Mouse (Mus musculus): Measurements from ENCODE around the gene Zpr1.

The Zpr1 gene

GRCm38 (mm10) chr9:46272677-46273454 lies at the start of gene Zpr1:
Gene Zpr1 (plus strand): TSS chr9:46273064.
- peak; percentile 99 for DNase-seq (ENCODE audit: low read depth)

DNA sequence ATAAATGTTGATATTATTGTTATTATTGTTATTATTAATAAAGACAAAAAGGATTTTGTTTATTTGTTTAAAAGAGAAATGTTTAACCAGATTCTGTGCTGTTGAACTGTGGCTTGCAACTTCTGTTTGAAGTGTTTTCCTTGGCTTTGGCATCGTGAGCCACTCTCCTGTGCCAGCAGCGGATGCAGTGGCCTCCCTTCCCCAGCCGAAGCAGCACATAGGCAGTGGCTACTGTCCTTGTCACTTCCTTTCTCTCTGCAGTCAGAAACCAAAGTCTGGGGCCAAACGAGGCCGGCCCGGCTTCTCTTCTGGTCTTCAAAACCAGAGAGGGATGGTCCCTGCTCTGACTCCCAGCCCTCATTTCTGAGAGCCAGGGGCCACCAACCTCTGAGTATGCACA lies 49.8 kb upstream of the Zpr1 start:
- DNase-seq (ENCODE audit: low read depth), result no peak

DNA sequence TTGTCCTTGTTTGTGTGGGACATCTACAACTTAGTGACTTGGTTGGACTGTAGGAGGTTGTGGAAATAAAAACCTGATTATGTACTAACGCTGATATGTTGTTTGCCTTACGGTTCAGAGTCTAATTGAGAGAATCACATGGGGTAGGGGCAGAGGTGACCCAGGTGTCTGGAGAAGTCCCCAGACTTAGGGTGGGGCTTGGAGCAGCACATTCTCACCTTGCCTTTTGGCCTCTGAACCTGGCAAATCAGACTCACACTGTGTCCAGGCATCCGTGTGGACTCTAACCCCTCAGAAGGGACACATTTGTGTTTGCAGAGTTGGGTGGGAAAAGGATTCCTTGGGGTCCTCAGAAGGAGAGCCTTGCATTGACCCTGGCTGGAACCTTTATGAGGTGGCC lies 48.8 kb upstream of the Zpr1 start:
- DNase-seq (ENCODE audit: low read depth), result no peak

- no peak for DNase-seq (ENCODE audit: low read depth)
Observed at GRCm38 (mm10) chr9:46224945-46225660, 47.8 kb upstream of the Zpr1 start.

- DNase-seq (ENCODE audit: low read depth), result no peak
Observed at GRCm38 (mm10) chr9:46227064-46227614, 45.7 kb upstream of the Zpr1 start.

- DNase-seq (ENCODE audit: low read depth), result no peak
Observed at GRCm38 (mm10) chr9:46228491-46228890, 44.4 kb upstream of the Zpr1 start, which contains the start of gene Apoa1. Gene Apoa1 (plus strand): TSS chr9:46228580.

- peak; percentile 59 for DNase-seq (ENCODE audit: low read depth)
Observed at GRCm38 (mm10) chr9:46229573-46230449, 43.1 kb upstream of the Zpr1 start.

- no peak for DNase-seq (ENCODE audit: low read depth)
Observed at GRCm38 (mm10) chr9:46230450-46230975, 42.4 kb upstream of the Zpr1 start.

DNA sequence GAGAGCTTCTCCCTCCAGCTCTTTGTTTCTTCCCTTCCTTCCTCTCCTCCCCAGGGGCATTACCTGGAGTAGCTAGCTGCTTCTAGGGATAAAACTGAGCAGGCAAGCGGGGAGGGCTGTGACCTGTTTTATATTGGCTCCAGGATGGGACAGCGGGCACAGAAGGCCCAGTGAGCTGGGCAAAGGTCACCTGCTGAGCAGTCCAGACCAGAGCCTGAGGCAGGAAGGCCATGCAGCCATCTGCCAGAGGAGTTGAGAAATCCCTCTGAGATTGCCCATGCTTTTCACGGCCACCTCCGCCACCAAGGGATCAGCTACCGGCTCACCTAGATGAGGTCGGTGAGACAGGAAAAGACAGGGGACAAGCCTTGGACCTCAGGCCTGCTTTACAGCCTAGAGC lies 37.7 kb upstream of the Zpr1 start:
- no peak for DNase-seq (ENCODE audit: low read depth)

DNA sequence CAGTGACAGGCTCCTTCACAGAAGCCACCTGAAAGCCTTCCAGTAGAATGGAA lies 37.4 kb upstream of the Zpr1 start, which contains the start of gene Apoc3:
Gene Apoc3 (minus strand): TSS at position 41 of the 53 bp plus-strand sequence.
- no peak for DNase-seq (ENCODE audit: low read depth)

DNA sequence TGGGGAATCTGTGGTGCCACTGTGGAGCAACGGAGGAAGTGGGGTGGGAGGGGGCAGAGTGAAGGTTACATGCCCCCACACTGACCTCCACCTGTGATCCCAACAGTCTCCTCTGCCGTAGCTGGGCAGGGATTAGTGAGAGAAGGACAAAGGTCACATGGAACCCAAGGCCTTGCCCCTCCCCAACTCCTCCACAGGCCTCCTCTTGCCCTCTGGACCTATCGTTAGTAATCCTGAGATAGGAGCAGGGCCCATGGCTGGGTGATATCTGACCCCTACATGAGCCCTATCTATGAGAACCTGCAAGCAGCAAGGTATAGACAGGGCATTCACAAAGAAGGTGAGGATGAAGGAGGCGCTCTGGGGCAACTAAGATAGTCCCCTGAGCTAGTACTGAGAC lies 37.2 kb upstream of the Zpr1 start:
- no peak for DNase-seq (ENCODE audit: low read depth)

DNA sequence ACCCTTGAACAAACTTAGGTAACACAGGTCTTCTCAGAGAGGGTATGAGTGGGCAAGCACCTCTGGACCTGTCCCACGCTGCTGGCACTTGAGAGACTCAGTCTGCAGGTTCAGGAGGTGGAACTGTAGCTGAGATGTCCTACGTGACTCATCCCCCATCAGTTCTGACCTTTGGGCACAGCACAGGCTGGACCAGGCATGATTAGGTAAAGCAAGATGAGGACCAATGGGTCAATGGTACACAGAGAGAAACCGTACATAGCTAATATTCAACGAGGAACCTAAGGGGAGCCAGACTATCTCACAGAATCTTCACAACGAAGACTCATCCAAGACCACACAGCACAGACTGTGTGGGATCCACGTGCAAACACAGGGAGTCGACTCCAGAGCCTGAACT lies 34.0 kb upstream of the Zpr1 start:
- DNase-seq (ENCODE audit: low read depth), result no peak

DNA sequence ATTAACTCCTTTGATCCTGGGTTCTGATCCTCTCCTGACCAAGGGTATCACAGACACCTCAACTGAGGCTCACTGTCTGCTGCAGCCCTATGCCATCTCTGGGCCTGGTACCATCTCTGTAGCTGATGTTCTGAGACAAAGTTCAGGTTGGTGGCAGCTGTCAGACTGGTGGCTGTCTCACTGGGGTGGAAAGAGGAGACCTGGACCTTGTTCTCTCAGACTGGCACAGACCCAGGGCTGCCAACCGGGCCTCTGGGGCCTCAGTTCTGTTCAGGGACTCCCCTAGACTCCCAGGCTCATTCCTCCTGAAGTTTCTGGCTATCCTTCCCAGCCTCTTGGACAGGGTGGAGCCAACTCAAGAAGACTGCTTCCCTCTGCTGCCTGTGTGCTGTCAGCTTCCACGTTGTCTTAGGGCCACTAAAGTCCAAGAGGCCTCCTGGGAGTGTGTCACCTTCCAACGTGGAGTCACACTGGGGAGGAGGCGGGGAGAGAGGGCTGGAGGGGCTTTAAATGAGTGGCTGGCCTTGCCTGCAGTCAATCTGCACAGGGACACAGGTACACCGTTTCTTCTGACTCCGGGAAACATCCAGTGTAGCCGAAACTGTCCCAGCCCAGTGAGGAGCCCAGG lies 32.2 kb upstream of the Zpr1 start, which contains the start of gene Apoa4:
Gene Apoa4 (plus strand): TSS at position 171 of the 628 bp plus-strand sequence.
- no peak for DNase-seq (ENCODE audit: low read depth)

GRCm38 (mm10) chr9:46241818-46242217 lies 31.0 kb upstream of the Zpr1 start:
- no peak for DNase-seq (ENCODE audit: low read depth)

DNA sequence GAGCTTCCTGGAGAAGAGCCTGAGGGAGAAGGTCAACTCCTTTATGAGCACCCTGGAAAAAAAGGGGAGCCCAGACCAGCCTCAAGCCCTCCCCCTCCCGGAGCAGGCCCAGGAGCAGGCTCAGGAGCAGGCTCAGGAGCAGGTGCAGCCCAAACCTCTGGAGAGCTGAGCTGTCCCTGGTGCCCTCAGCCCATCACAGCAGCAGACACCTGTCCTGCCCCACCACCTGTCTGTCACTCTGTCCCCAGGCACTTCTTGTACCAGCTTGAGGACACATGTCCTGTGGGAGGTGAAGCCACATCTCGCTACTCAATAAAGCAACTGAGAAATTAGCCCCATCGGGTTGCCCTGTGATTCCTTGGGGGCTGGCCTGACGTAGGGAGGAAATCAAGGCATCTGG lies 29.7 kb upstream of the Zpr1 start:
- no peak for DNase-seq (ENCODE audit: low read depth)

DNA sequence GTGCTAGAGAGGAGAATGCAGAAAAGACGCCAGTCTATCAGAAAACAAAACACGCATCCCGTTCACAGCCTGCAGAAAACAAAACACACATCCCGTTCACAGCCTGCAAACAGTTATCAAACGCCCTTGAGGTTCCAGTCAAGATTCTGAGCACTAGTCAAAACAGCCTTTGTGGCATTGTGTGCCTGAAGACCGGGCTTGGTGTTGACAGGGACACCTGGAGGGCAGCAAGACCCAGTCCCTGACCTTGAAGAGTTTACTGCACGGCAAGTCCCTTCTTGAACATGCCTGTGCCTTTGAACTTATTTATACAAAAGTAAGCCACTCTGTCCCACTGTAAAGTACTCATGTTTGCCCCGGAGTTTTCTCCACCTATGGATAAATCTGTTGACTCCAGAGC lies 29.3 kb upstream of the Zpr1 start:
- DNase-seq (ENCODE audit: low read depth), result no peak

GRCm38 (mm10) chr9:46246752-46247324 lies 26.0 kb upstream of the Zpr1 start:
- DNase-seq (ENCODE audit: low read depth), result peak; percentile 79

DNA sequence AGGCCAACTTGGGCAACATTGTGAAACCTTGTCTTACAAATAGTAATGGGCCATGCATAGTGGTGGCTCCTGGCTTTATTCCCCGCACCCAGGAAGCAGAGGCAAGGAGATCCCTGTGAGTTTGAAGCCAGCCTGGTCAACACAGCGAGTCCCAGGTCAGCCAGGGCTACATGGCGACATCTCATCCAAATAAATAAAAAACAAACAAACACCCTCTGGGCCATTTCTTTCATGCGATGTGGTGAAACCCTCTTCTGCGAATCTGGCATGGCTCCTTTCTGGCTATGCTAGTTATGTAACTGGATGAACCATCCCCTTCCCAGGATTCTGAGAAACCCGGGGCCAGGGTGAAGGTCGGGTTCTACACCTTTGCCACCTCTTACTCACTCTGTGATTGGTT lies 16.7 kb upstream of the Zpr1 start:
- no peak for DNase-seq (ENCODE audit: low read depth)

GRCm38 (mm10) chr9:46256658-46257385 lies 16.0 kb upstream of the Zpr1 start:
- peak; percentile 29 for DNase-seq (ENCODE audit: low read depth)

DNA sequence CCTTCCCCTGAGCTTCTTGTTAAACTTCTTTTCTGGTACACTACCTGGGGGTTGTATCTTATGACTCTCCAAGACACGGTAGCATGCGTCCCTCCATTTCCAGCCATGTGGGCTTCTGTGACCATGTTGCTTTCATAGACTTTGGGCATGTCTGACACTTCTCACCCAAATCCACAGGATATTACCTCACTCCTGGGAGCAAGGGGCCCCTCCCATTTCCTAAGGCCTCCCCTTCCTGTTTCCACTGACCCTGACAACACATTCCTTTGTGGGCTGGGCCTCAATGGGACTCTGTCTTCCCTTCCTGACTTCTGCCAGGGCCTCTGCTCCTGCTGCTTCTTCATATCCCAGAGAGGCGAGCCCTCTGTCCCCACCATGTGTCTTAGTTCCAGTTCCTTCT lies 15.3 kb upstream of the Zpr1 start:
- peak; percentile 88 for DNase-seq (ENCODE audit: low read depth)

GRCm38 (mm10) chr9:46259111-46259510 lies 13.8 kb upstream of the Zpr1 start:
- no peak for DNase-seq (ENCODE audit: low read depth)

Data from 416B (cell line).